Mouse (Mus musculus) midbrain, embryonic 15.5 days (tissue): ENCODE measurements around the gene Gas2. TPM values are rescaled to one million over a fixed set of nuclear protein-coding genes. Genes with fewer than 3 reads are reported as not detected.

Experiments
- ATAC-seq: fragments of 200-750 bp; cut with Nextera tagmentation; replicated peaks from 2 replicates; pipeline ENCODE4 v1.8.0; 2017; ENCODE audit warnings: moderate TSS enrichment
- H3K27ac ChIP-seq: fragments of 300-500 bp; sonication (generic); 2 replicates; pipeline ENCODE4 v1.5.1; 2015; ENCODE audit warnings: mild to moderate bottlenecking, inconsistent platforms
- H3K27me3 ChIP-seq: fragments of 300-500 bp; sonication (generic); replicated peaks from 2 replicates; pipeline ENCODE4 v1.6.1; 2015; ENCODE audit warnings: inconsistent platforms
- H3K36me3 ChIP-seq: fragments of 300-500 bp; sonication (generic); replicated peaks from 2 replicates; pipeline ENCODE4 v1.6.1; 2015; ENCODE audit warnings: inconsistent platforms
- H3K4me1 ChIP-seq: fragments of 300-500 bp; sonication (generic); 2 replicates; pipeline ENCODE4 v1.6.1; 2015; ENCODE audit warnings: inconsistent platforms
- H3K4me2 ChIP-seq: fragments of 300-500 bp; sonication (generic); 2 replicates; pipeline ENCODE4 v1.6.1; 2015; ENCODE audit warnings: inconsistent platforms, mild to moderate bottlenecking, moderate library complexity
- H3K4me3 ChIP-seq: fragments of 300-500 bp; sonication (generic); 2 replicates; pipeline ENCODE4 v1.5.1; 2015; ENCODE audit warnings: mild to moderate bottlenecking, inconsistent platforms
- H3K9ac ChIP-seq: fragments of 300-500 bp; sonication (generic); 2 replicates; pipeline ENCODE4 v1.6.1; 2015; ENCODE audit warnings: mild to moderate bottlenecking, inconsistent platforms
- H3K9me3 ChIP-seq: fragments of 300-500 bp; sonication (generic); 2 replicates; pipeline ENCODE4 v1.6.1; 2016; ENCODE audit warnings: inconsistent platforms
- WGBS: fragments of 180-500 bp; shearing (Covaris S2); methylation state at CpG from one replicate; pipeline ENCODE4 v1.1.7; 2015; ENCODE audit warnings: mixed read lengths; 5-methylcytosine and 5-hydroxymethylcytosine counted together
- polyA plus RNA-seq: library from polyadenylated mRNA; unstranded; fragments of >200 nt; fragmentation: Nextera tagmentation; extraction: Ambion mirVana; gene quantifications from 2 replicates; pipeline ENCODE4 v1.2.1, GENCODE M21; 2015

Gas2 gene
- polyA plus RNA-seq, 1 experiment from 2014 or later, result 17.2 TPM

GRCm38 (mm10) chr7:51982303-51982702 is 120.5 kb downstream of the Gas2 start:
- Histone ChIP-seq H3K27me3 (no peaks in the 10 kb centered on the region), H3K27ac (no peak overlapping the region), H3K4me3 (no peak overlapping the region), H3K36me3 (no peaks in the 10 kb centered on the region), H3K4me1 (no peaks in the 10 kb centered on the region), H3K9ac (no peak overlapping the region), H3K9me3 (no peaks in the 10 kb centered on the region), H3K4me2 (no peak overlapping the region)
- no peak for ATAC-seq
- 29% methylated on average over 1 of the region's 1 CpGs for WGBS

- H3K4me2 ChIP-seq, result no peak overlapping the region
- 75% methylated on average over 6 of the region's 6 CpGs for WGBS
- no peaks in the 10 kb centered on the region for H3K36me3 ChIP-seq
- H3K27ac ChIP-seq, result no peak overlapping the region
- no peak overlapping the region for H3K4me3 ChIP-seq
- no peaks in the 10 kb centered on the region for H3K27me3 ChIP-seq
- no peaks in the 10 kb centered on the region for H3K9me3 ChIP-seq
- no peak for ATAC-seq
- no peak overlapping the region for H3K9ac ChIP-seq
- no peaks in the 10 kb centered on the region for H3K4me1 ChIP-seq
Observed at GRCm38 (mm10) chr7:51985763-51986162, 123.9 kb downstream of the Gas2 start.

GRCm38 (mm10) chr7:51986909-51987308 is 125.1 kb downstream of the Gas2 start:
- H3K4me3 ChIP-seq, result no peak overlapping the region
- no peak overlapping the region for H3K27ac ChIP-seq
- no peaks in the 10 kb centered on the region for H3K36me3 ChIP-seq
- WGBS, result 80% methylated on average over 6 of the region's 6 CpGs
- no peaks in the 10 kb centered on the region for H3K9me3 ChIP-seq
- no peak overlapping the region for H3K9ac ChIP-seq
- no peak for ATAC-seq
- no peak overlapping the region for H3K4me2 ChIP-seq
- no peaks in the 10 kb centered on the region for H3K4me1 ChIP-seq
- H3K27me3 ChIP-seq, result no peaks in the 10 kb centered on the region

GRCm38 (mm10) chr7:51991020-51991419 is 129.2 kb downstream of the Gas2 start:
- Histone ChIP-seq H3K27me3 (no peaks in the 10 kb centered on the region), H3K4me2 (no peak overlapping the region), H3K9ac (no peak overlapping the region), H3K36me3 (no peaks in the 10 kb centered on the region), H3K27ac (no peak overlapping the region), H3K4me3 (no peak overlapping the region), H3K4me1 (no peaks in the 10 kb centered on the region), H3K9me3 (no peaks in the 10 kb centered on the region)
- ATAC-seq, result no peak
- 77% methylated on average over 3 of the region's 3 CpGs for WGBS

- peak within 1 kb of the TSS; percentile 70 for H3K9ac ChIP-seq
- peak within 1 kb of the TSS; percentile 83 for H3K27ac ChIP-seq
- H3K4me2 ChIP-seq, result peak within 1 kb of the TSS; percentile 52
- H3K36me3 ChIP-seq, result no peaks in the 10 kb centered on the region
- under 1% methylated on average over 35 of the region's 47 CpGs for WGBS
- H3K4me1 ChIP-seq, result peaks cover 11% of the 10 kb centered on the region
- no peaks in the 10 kb centered on the region for H3K9me3 ChIP-seq
- H3K27me3 ChIP-seq, result 0 out of 2 replicates have a peak, but pooled peaks cover 3% of the 10 kb centered on the region
- ATAC-seq, result peak; percentile 97
- peak within 1 kb of the TSS; percentile 86 for H3K4me3 ChIP-seq
Observed at GRCm38 (mm10) chr7:52005511-52006295, 143.9 kb downstream of the Gas2 start, which contains the start of gene Svip. Gene Svip, minus strand, starts transcription at chr7:52006018.

- H3K27ac ChIP-seq, result peak overlapping the region; percentile 83
Observed at GRCm38 (mm10) chr7:52006296-52006630, 144.4 kb downstream of the Gas2 start.

GRCm38 (mm10) chr7:52007138-52007537 is 145.3 kb downstream of the Gas2 start:
- H3K27me3 ChIP-seq, result 0 out of 2 replicates have a peak, but pooled peaks cover 3% of the 10 kb centered on the region
- no peak overlapping the region for H3K27ac ChIP-seq
- 89% methylated on average over 2 of the region's 2 CpGs for WGBS
- no peak overlapping the region for H3K4me3 ChIP-seq
- H3K36me3 ChIP-seq, result no peaks in the 10 kb centered on the region
- no peak for ATAC-seq
- peaks cover 11% of the 10 kb centered on the region for H3K4me1 ChIP-seq
- H3K9ac ChIP-seq, result no peak overlapping the region
- no peak overlapping the region for H3K4me2 ChIP-seq
- no peaks in the 10 kb centered on the region for H3K9me3 ChIP-seq

More at GRCm38 (mm10) chr7:52006296-52006630, 144.4 kb downstream of the Gas2 start:
- H3K9ac ChIP-seq, result 0 out of 2 replicates have a peak overlapping the region, but pooled peaks have one; percentile 12
- ATAC-seq, result no peak
- WGBS, result 0% methylated on average over 9 of the region's 9 CpGs
- H3K4me3 ChIP-seq, result peak overlapping the region; percentile 86
- H3K27me3 ChIP-seq, result 0 out of 2 replicates have a peak, but pooled peaks cover 3% of the 10 kb centered on the region
- no peaks in the 10 kb centered on the region for H3K9me3 ChIP-seq
- peaks cover 11% of the 10 kb centered on the region for H3K4me1 ChIP-seq
- H3K4me2 ChIP-seq, result peak overlapping the region; percentile 52
- H3K36me3 ChIP-seq, result no peaks in the 10 kb centered on the region

- ATAC-seq, result no peak
- Histone ChIP-seq H3K9me3 (no peaks in the 10 kb centered on the region), H3K36me3 (no peaks in the 10 kb centered on the region), H3K4me2 (no peak overlapping the region), H3K27ac (no peak overlapping the region), H3K27me3 (0 out of 2 replicates have a peak, but pooled peaks cover 3% of the 10 kb centered on the region), H3K4me3 (no peak overlapping the region), H3K9ac (no peak overlapping the region), H3K4me1 (no peaks in the 10 kb centered on the region)
- WGBS, result 85% methylated on average over 7 of the region's 7 CpGs
Observed at GRCm38 (mm10) chr7:52013457-52013856, 151.6 kb downstream of the Gas2 start.

GRCm38 (mm10) chr7:52015180-52015579 is 153.4 kb downstream of the Gas2 start:
- H3K4me2 ChIP-seq, result no peak overlapping the region
- no peaks in the 10 kb centered on the region for H3K9me3 ChIP-seq
- H3K4me1 ChIP-seq, result no peaks in the 10 kb centered on the region
- H3K27me3 ChIP-seq, result no peaks in the 10 kb centered on the region
- 93% methylated on average over 1 of the region's 1 CpGs for WGBS
- ATAC-seq, result no peak
- H3K27ac ChIP-seq, result no peak overlapping the region
- no peaks in the 10 kb centered on the region for H3K36me3 ChIP-seq
- no peak overlapping the region for H3K4me3 ChIP-seq
- H3K9ac ChIP-seq, result no peak overlapping the region

- no peak for ATAC-seq
- 86% methylated on average over 3 of the region's 3 CpGs for WGBS
Observed at GRCm38 (mm10) chr7:52015628-52016027, 153.8 kb downstream of the Gas2 start, which contains the start of gene 1700015G11Rik. Gene 1700015G11Rik, minus strand, starts transcription at chr7:52015728.

GRCm38 (mm10) chr7:52022039-52022438 is 160.2 kb downstream of the Gas2 start:
- ATAC-seq, result no peak
- Histone ChIP-seq H3K4me1 (no peaks in the 10 kb centered on the region), H3K27me3 (no peaks in the 10 kb centered on the region), H3K27ac (no peak overlapping the region), H3K36me3 (no peaks in the 10 kb centered on the region), H3K4me2 (no peak overlapping the region), H3K9ac (no peak overlapping the region), H3K4me3 (no peak overlapping the region), H3K9me3 (no peaks in the 10 kb centered on the region)
- WGBS, result 92% methylated on average over 4 of the region's 4 CpGs

More at GRCm38 (mm10) chr7:52015628-52016027, 153.8 kb downstream of the Gas2 start, which contains the start of gene 1700015G11Rik:
- H3K9me3 ChIP-seq, result no peaks in the 10 kb centered on the region
- H3K4me3 ChIP-seq, result no peak within 1 kb of the TSS
- no peak within 1 kb of the TSS for H3K4me2 ChIP-seq
- no peak within 1 kb of the TSS for H3K9ac ChIP-seq
- no peak within 1 kb of the TSS for H3K27ac ChIP-seq
- no peaks in the 10 kb centered on the region for H3K27me3 ChIP-seq
- no peaks in the 10 kb centered on the region for H3K36me3 ChIP-seq
- H3K4me1 ChIP-seq, result no peaks in the 10 kb centered on the region

GRCm38 (mm10) chr7:52024050-52024626 is 162.3 kb downstream of the Gas2 start:
- no peak overlapping the region for H3K27ac ChIP-seq
- no peaks in the 10 kb centered on the region for H3K9me3 ChIP-seq
- H3K9ac ChIP-seq, result no peak overlapping the region
- ATAC-seq, result no peak
- no peak overlapping the region for H3K4me2 ChIP-seq
- no peaks in the 10 kb centered on the region for H3K36me3 ChIP-seq
- H3K27me3 ChIP-seq, result no peaks in the 10 kb centered on the region
- 85% methylated on average over 5 of the region's 5 CpGs for WGBS
- H3K4me3 ChIP-seq, result no peak overlapping the region
- no peaks in the 10 kb centered on the region for H3K4me1 ChIP-seq
